Mouse (Mus musculus): Measurements from ENCODE around the gene Zcchc7. TPM values are rescaled to one million over a fixed set of nuclear protein-coding genes. Genes with fewer than 3 reads are reported as not detected.
"Not testable (repeated sequence)": the region's sequence is repeated elsewhere in the genome, so short reads cannot be mapped to it uniquely, and the experiment has no call there.

Zcchc7 gene
- total RNA-seq, 2 experiments from 2014 or later, result 19.1 to 19.9 TPM

- peak; percentile 94 to 95 for DNase-seq
- intact Hi-C loops (cut with DNase I), result loop anchor here (5.0 kb wide), 1 partner anchor 146 kb away; no protein-coding TSS in a partner anchor
Observed at GRCm38 (mm10) chr4:44756134-44756951, 666 bp downstream of the Zcchc7 start.

DNA sequence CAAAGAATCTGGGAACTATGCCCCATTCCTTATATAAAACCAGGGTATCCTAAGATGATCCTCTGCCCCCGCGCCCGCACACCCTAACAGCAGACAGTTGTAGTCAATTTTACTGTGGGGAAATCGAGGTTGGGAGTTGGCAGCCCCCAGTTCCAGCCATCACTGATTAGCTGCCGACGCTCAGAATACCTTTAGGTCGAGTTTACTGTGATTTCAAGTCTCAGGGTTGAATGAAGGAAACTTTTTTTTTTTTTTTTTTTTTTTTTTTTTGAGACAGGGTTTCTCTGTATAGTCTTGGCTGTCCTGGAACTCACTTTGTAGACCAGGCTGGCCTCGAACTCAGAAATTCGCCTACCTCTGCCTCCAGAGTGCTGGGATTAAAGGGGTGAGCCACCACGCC is 1.5 kb downstream of the Zcchc7 start:
- intact Hi-C loops (cut with DNase I), result loop anchor here (5.0 kb wide), 1 partner anchor 145 kb away; no protein-coding TSS in a partner anchor
- not testable (repeated sequence) for DNase-seq

- intact Hi-C loops (cut with DNase I), result no loop called here
- DNase-seq, result no peak
Observed at GRCm38 (mm10) chr4:44774890-44775289, 19.2 kb downstream of the Zcchc7 start.

GRCm38 (mm10) chr4:44776651-44777050 is 21.0 kb downstream of the Zcchc7 start:
- intact Hi-C loops (cut with DNase I), result no loop called here
- peak; percentile 33 to 42 for DNase-seq

- no peak for DNase-seq
- intact Hi-C loops (cut with DNase I), result no loop called here
Observed at GRCm38 (mm10) chr4:44777101-44777500, 21.4 kb downstream of the Zcchc7 start.

DNA sequence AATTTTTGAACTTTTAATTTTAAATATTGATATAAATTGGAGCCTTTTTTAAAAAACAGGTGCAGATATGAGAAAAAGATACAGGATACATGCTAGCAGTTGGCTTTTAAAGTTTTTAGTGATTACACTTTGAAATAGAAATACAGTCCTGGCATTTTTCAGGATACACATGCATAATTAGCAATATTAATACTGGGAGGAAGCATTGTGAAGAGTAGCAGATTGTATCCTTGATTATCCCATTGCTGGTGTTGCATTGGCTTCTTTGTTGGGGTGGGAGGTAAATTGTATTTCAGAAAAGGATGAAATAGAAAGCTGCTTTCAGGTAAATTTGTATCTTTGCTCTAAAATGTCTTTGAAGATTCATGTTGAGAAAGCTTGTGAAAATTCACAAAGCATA is 22.0 kb downstream of the Zcchc7 start:
- no peak for DNase-seq
- intact Hi-C loops (cut with DNase I), result no loop called here

DNA sequence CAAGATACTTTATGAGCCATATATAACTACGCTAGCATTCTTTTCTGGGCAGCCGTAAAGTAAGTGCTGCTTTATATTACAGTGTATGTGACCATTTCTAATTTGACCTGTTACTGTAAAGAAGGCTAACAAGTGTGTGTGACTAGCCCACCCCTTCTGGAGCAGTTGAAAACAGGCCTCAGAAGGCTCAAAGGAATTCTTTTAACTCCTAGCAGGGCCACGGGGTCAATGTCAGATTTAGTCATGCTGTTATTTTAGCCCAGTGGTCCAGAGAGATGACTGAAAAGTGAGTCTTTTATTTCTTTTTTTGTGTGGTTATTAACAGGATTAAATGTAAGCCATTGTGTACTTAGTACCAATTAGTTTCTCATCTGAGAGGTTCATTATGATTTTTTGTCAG is 22.6 kb downstream of the Zcchc7 start:
- intact Hi-C loops (cut with DNase I), result no loop called here
- no peak for DNase-seq

DNA sequence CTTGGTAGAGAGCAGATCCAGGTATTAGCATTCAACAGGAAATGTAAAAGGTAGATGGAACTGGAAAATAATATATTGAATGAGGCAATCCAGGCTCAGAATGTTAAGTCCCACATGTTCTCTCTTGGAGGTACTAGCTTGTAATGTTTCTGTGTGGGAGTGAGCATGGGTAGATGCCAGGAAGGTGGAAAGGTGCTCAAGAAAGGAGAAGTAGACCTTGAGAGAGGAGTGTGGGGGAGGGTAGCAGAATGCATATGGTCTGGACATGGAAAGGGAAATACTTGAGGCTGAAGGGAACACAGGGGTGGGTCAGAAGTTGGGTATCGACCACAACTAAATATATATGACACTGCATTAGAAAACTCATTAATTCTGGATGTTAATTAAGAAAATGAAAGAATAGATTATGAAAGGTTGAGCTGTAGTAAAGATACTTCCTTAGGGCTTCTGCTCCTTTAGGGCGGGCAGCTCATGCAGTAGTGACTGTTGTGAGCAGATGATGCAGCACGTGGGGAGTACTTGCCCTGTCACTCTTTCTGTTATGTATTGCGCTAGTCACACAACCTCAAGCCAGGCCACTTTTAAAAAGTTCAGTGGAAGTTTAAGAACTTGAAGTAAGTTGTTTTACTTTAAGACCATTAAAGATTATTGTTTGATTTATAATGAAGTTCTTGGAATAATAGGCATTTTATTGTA is 24.9 kb downstream of the Zcchc7 start:
- DNase-seq, result no peak
- intact Hi-C loops (cut with DNase I), result no loop called here

GRCm38 (mm10) chr4:44781494-44781893 is 25.8 kb downstream of the Zcchc7 start:
- intact Hi-C loops (cut with DNase I), result no loop called here
- DNase-seq, result no peak

- intact Hi-C loops (cut with DNase I), result loop anchor here (2.0 kb wide), 1 partner anchor 79 kb away; no protein-coding TSS in a partner anchor
Observed at GRCm38 (mm10) chr4:44783566-44784292, 28.1 kb downstream of the Zcchc7 start.

DNA sequence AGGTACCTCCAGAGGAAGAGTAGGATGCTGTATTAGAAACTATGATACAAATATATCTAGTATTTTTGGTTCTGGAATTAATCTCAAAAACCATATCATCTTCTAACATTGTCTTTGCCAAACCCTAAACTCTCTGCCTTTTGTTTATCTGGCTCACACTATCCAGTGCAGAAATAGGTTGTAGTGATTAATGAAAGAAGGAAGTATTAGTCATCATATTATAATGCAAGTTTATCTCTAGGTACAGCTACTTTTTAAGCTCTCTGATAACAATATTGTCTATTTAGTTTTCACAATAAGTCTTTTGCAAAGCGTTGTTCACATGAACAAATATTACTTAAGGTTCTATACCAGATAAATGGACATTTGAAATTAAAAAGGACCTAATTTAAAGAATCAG is 57.2 kb downstream of the Zcchc7 start:
- intact Hi-C loops (cut with DNase I), result no loop called here
- no peak for DNase-seq

More at GRCm38 (mm10) chr4:44783566-44784292, 28.1 kb downstream of the Zcchc7 start:
- DNase-seq, result no peak

DNA sequence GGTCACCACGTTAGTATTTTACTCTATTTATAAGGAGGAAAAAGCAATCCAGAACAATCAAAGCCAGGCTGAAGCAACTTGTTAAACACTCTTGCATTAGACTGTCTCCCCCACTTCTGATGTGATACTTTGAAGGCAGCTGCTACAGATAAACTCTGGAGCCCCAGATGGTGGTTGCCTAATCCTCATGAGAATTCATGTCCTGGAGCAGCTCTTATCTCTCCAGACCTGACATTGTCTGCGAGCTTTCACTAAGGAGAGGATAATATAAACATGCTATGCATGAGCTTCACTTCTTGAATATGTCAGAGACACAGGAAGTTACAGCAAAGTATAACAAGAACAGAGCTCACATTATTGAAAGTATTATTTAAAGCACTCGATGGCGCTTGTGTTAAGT is 58.1 kb downstream of the Zcchc7 start:
- DNase-seq, result no peak
- intact Hi-C loops (cut with DNase I), result no loop called here

GRCm38 (mm10) chr4:44816584-44816983 is 60.9 kb downstream of the Zcchc7 start:
- intact Hi-C loops (cut with DNase I), result no loop called here

GRCm38 (mm10) chr4:44830609-44831008 is 74.9 kb downstream of the Zcchc7 start:
- intact Hi-C loops (cut with DNase I), result no loop called here

More at GRCm38 (mm10) chr4:44816584-44816983, 60.9 kb downstream of the Zcchc7 start:
- DNase-seq, result no peak

DNA sequence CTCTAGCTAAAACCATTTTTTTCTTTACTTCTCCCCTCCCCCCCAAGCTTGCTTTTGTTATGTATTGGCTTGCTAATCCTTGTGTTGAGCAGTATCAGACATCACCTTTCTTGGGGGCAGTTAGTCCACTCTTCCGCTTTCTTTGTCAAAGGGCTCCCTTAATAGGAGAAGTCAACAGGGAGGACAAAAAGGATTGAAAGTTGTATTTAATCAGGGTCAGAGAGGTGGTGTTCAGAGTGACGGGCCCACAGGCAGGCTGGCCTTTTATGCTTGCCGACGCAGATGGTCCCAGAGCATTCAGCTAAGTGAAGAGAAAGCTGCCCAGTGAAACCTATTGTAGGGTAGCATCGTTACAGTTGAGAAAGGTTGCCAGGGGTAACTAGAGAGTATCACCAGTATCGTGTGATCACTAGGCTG is 96.2 kb downstream of the Zcchc7 start:
- intact Hi-C loops (cut with DNase I), result no loop called here
- no peak for DNase-seq

More at GRCm38 (mm10) chr4:44830609-44831008, 74.9 kb downstream of the Zcchc7 start:
- no peak for DNase-seq

DNA sequence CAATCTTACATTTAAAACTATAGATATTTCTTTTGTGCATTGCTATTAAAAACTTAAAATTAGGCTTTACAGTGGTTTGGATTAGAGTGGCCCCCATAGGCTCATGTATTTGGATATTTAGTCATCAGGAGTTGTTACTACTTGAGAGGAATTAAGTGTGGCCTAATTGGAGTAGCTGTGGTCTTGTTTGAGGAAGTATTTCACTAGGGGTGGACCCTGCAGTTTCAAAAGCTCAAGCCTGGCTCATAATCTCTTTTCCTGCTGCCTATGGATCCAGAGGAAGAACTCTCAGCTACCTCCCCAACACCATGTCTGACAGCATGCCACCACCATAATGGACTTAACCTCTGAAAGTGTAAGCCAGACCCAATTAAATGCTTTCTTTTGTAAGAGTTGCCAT is 115.9 kb downstream of the Zcchc7 start:
- intact Hi-C loops (cut with DNase I), result no loop called here

GRCm38 (mm10) chr4:44872048-44872447 is 116.4 kb downstream of the Zcchc7 start:
- no peak for DNase-seq
- intact Hi-C loops (cut with DNase I), result no loop called here

More for the DNA sequence above, 115.9 kb downstream of the Zcchc7 start:
- no peak for DNase-seq

DNA sequence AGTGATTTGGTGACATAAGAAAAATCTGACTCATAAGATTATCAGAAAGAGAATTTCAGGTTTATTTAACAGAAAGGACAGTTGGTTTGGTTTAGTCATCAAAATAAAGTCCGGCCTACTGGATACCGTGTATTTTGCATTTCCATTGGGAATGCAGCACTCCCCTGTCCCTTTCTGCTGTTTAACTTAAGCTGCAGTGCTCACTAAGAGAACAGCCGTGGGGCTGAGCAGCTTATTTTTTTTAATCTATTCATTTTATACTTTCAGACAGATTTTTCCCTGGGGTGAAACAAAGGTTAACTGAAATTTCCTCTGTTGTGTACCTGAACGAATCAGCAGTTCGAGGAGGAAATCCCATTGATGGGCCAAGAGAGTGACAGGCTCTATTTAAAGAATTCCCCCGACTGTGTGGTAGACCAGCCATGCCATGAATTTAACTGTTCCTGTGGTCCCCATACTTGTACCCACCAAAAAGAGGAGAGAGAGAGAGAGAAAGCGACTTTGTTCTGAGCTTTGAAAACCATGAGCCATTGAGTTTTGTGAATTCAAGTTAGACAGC is 124.5 kb downstream of the Zcchc7 start:
- intact Hi-C loops (cut with DNase I), result no loop called here
- DNase-seq, result no peak

GRCm38 (mm10) chr4:44886143-44886542 is 130.5 kb downstream of the Zcchc7 start:
- intact Hi-C loops (cut with DNase I), result no loop called here
- DNase-seq, result no peak

GRCm38 (mm10) chr4:44891344-44891743 is 135.7 kb downstream of the Zcchc7 start:
- intact Hi-C loops (cut with DNase I), result no loop called here
- DNase-seq, result no peak

Data from heart, postnatal 10 days (tissue).